Mouse (Mus musculus): Measurements from ENCODE around the gene Rftn1. TPM values are rescaled to one million over a fixed set of nuclear protein-coding genes. Genes with fewer than 3 reads are reported as not detected.

The Rftn1 gene
- total and polyA plus RNA-seq, 2 experiments from 2014 or later, result 36.5 to 54.8 TPM

- Histone ChIP-seq H3K9me3 (replicated peaks; ENCODE audit: control insufficient read depth, low read length) (no peaks in the 10 kb centered on the region; the same call in 1 of the 2 replicates), H3K4me2 (ENCODE audit: low read depth, low read length) (no peak overlapping the region), H3K27me3 (ENCODE audit: control insufficient read depth, insufficient read depth, low read length) (no peaks in the 10 kb centered on the region), H3K4me1 (ENCODE audit: control insufficient read depth, insufficient read depth) (peaks cover 8% of the 10 kb centered on the region; the same call in 1 of the 2 replicates), H3K9ac (replicated peaks; ENCODE audit: low read depth, low read length) (peak overlapping the region; percentile 33; the same call in 1 of the 2 replicates), H3K4me3 (ENCODE audit: low read depth, low read length) (no peak overlapping the region), H3K27ac (ENCODE audit: low read depth) (no peak overlapping the region), H3K36me3 (replicated peaks; ENCODE audit: control insufficient read depth, insufficient read depth, low read length) (peaks cover 23% of the 10 kb centered on the region; the same call in 1 of the 2 replicates)
- WGBS, result 43% methylated on average over 12 of the region's 12 CpGs
- no peak for TF ChIP-seq CTCF (IDR thresholded peaks at IDR 0.05; ENCODE audit: low read depth)
- no peak for TF ChIP-seq EP300 (IDR thresholded peaks at IDR 0.05; ENCODE audit: low read depth)
- DNase-seq (ENCODE audit: low spot score), result no peak
- no peak for ATAC-seq (ENCODE audit: insufficient read depth, low read depth)
These were observed 90.4 kb downstream of the Rftn1 start for GRCm38 (mm10) chr17:50100070-50100469.

GRCm38 (mm10) chr17:50099378-50099777 lies 91.1 kb downstream of the Rftn1 start:
- no peak for DNase-seq (ENCODE audit: low spot score)
- Histone ChIP-seq H3K4me2 (ENCODE audit: low read depth, low read length) (no peak overlapping the region), H3K9me3 (replicated peaks; ENCODE audit: control insufficient read depth, low read length) (no peaks in the 10 kb centered on the region), H3K4me3 (ENCODE audit: low read depth, low read length) (no peak overlapping the region), H3K9ac (replicated peaks; ENCODE audit: low read depth, low read length) (no peak overlapping the region), H3K4me1 (ENCODE audit: control insufficient read depth, insufficient read depth) (peaks cover 8% of the 10 kb centered on the region; the same call in 1 of the 2 replicates), H3K27me3 (ENCODE audit: control insufficient read depth, insufficient read depth, low read length) (no peaks in the 10 kb centered on the region), H3K36me3 (replicated peaks; ENCODE audit: control insufficient read depth, insufficient read depth, low read length) (0 out of 2 replicates have a peak, but pooled peaks cover 17% of the 10 kb centered on the region), H3K27ac (ENCODE audit: low read depth) (no peak overlapping the region)
- WGBS, result 71% methylated on average over 8 of the region's 8 CpGs
- no peak for ATAC-seq (ENCODE audit: insufficient read depth, low read depth)
- TF ChIP-seq EP300 (IDR thresholded peaks at IDR 0.05; ENCODE audit: low read depth), result no peak
- TF ChIP-seq CTCF (IDR thresholded peaks at IDR 0.05; ENCODE audit: low read depth), result no peak

- no peak for TF ChIP-seq EP300 (IDR thresholded peaks at IDR 0.05; ENCODE audit: low read depth)
- TF ChIP-seq CTCF (IDR thresholded peaks at IDR 0.05; ENCODE audit: low read depth), result no peak
- H3K9ac ChIP-seq (replicated peaks; ENCODE audit: low read depth, low read length), result no peak overlapping the region
These were observed 92.2 kb downstream of the Rftn1 start for GRCm38 (mm10) chr17:50098297-50098696.

GRCm38 (mm10) chr17:50097831-50098230 lies 92.6 kb downstream of the Rftn1 start:
- ATAC-seq (ENCODE audit: insufficient read depth, low read depth) (no peak), DNase-seq (ENCODE audit: low spot score) (no peak)
- Histone ChIP-seq H3K36me3 (replicated peaks; ENCODE audit: control insufficient read depth, insufficient read depth, low read length) (0 out of 2 replicates have a peak, but pooled peaks cover 10% of the 10 kb centered on the region), H3K4me3 (ENCODE audit: low read depth, low read length) (no peak overlapping the region), H3K4me1 (ENCODE audit: control insufficient read depth, insufficient read depth) (peaks cover 15% of the 10 kb centered on the region), H3K4me2 (ENCODE audit: low read depth, low read length) (no peak overlapping the region), H3K9me3 (replicated peaks; ENCODE audit: control insufficient read depth, low read length) (no peaks in the 10 kb centered on the region), H3K9ac (replicated peaks; ENCODE audit: low read depth, low read length) (no peak overlapping the region), H3K27ac (ENCODE audit: low read depth) (no peak overlapping the region), H3K27me3 (ENCODE audit: control insufficient read depth, insufficient read depth, low read length) (no peaks in the 10 kb centered on the region)
- TF ChIP-seq CTCF (IDR thresholded peaks at IDR 0.05; ENCODE audit: low read depth) (no peak), EP300 (IDR thresholded peaks at IDR 0.05; ENCODE audit: low read depth) (no peak)
- 84% methylated on average over 5 of the region's 5 CpGs for WGBS

More at GRCm38 (mm10) chr17:50098297-50098696, 92.2 kb downstream of the Rftn1 start:
- Histone ChIP-seq H3K4me1 (ENCODE audit: control insufficient read depth, insufficient read depth) (peaks cover 10% of the 10 kb centered on the region), H3K27ac (ENCODE audit: low read depth) (no peak overlapping the region), H3K4me3 (ENCODE audit: low read depth, low read length) (no peak overlapping the region), H3K9me3 (replicated peaks; ENCODE audit: control insufficient read depth, low read length) (no peaks in the 10 kb centered on the region), H3K4me2 (ENCODE audit: low read depth, low read length) (no peak overlapping the region), H3K27me3 (ENCODE audit: control insufficient read depth, insufficient read depth, low read length) (no peaks in the 10 kb centered on the region), H3K36me3 (replicated peaks; ENCODE audit: control insufficient read depth, insufficient read depth, low read length) (0 out of 2 replicates have a peak, but pooled peaks cover 10% of the 10 kb centered on the region)
- WGBS, result 85% methylated on average over 6 of the region's 6 CpGs
- no peak for DNase-seq (ENCODE audit: low spot score)
- ATAC-seq (ENCODE audit: insufficient read depth, low read depth), result no peak

- ATAC-seq (ENCODE audit: insufficient read depth, low read depth) (no peak), DNase-seq (ENCODE audit: low spot score) (no peak)
- H3K9ac ChIP-seq (replicated peaks; ENCODE audit: low read depth, low read length), result no peak overlapping the region
- H3K27ac ChIP-seq (ENCODE audit: low read depth), result no peak overlapping the region
- H3K9me3 ChIP-seq (replicated peaks; ENCODE audit: control insufficient read depth, low read length), result no peaks in the 10 kb centered on the region
- no peak overlapping the region for H3K4me2 ChIP-seq (ENCODE audit: low read depth, low read length)
- TF ChIP-seq EP300 (IDR thresholded peaks at IDR 0.05; ENCODE audit: low read depth) (no peak), CTCF (IDR thresholded peaks at IDR 0.05; ENCODE audit: low read depth) (no peak)
- no peak overlapping the region for H3K4me3 ChIP-seq (ENCODE audit: low read depth, low read length)
- peaks cover 29% of the 10 kb centered on the region for H3K4me1 ChIP-seq (ENCODE audit: control insufficient read depth, insufficient read depth)
- H3K27me3 ChIP-seq (ENCODE audit: control insufficient read depth, insufficient read depth, low read length), result no peaks in the 10 kb centered on the region
- 93% methylated on average over 4 of the region's 4 CpGs for WGBS
- no peaks in the 10 kb centered on the region for H3K36me3 ChIP-seq (replicated peaks; ENCODE audit: control insufficient read depth, insufficient read depth, low read length)
These were observed 94.2 kb downstream of the Rftn1 start for GRCm38 (mm10) chr17:50096305-50096704.

- Histone ChIP-seq H3K4me1 (ENCODE audit: control insufficient read depth, insufficient read depth) (peaks cover 21% of the 10 kb centered on the region), H3K4me3 (ENCODE audit: low read depth, low read length) (no peak overlapping the region), H3K4me2 (ENCODE audit: low read depth, low read length) (no peak overlapping the region), H3K27ac (ENCODE audit: low read depth) (no peak overlapping the region), H3K27me3 (ENCODE audit: control insufficient read depth, insufficient read depth, low read length) (no peaks in the 10 kb centered on the region), H3K36me3 (replicated peaks; ENCODE audit: control insufficient read depth, insufficient read depth, low read length) (no peaks in the 10 kb centered on the region), H3K9ac (replicated peaks; ENCODE audit: low read depth, low read length) (no peak overlapping the region), H3K9me3 (replicated peaks; ENCODE audit: control insufficient read depth, low read length) (no peaks in the 10 kb centered on the region)
- no peak for TF ChIP-seq CTCF (IDR thresholded peaks at IDR 0.05; ENCODE audit: low read depth)
- TF ChIP-seq EP300 (IDR thresholded peaks at IDR 0.05; ENCODE audit: low read depth), result no peak
- no peak for ATAC-seq (ENCODE audit: insufficient read depth, low read depth)
- DNase-seq (ENCODE audit: low spot score), result no peak
These were observed 95.9 kb downstream of the Rftn1 start for GRCm38 (mm10) chr17:50094596-50094995.

All from heart, postnatal 0 days (tissue).